Mouse (Mus musculus): ENCODE data around the gene B130006D01Rik.

The B130006D01Rik gene

GRCm38 (mm10) chr11:95723287-95723686 is at the start of gene B130006D01Rik:
Gene B130006D01Rik, plus strand, starts transcription at chr11:95723587.
- no peak for DNase-seq

DNA sequence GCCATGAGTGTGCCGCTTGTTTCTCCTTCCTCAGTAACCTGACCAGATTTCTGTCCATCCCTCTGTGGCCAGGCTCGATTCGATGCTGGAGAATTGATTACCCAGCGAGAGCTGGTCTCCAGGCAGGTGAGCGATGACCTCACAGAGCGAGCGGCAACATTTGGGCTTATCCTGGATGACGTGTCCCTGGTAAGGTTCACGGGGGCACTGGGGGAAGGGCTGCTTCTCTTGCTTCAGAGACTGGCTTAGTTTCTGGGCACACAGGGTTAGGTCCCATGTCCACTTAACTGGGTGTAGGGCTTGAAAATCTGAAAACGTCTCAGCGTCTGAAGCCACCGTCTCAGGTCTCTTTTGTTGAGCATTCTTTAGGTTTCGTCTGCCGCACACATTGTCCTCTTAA is 47.9 kb upstream of the B130006D01Rik start:
- DNase-seq: no peak

GRCm38 (mm10) chr11:95676307-95676706 is 47.1 kb upstream of the B130006D01Rik start:
- peak; percentile 44 for DNase-seq

GRCm38 (mm10) chr11:95677925-95678701 is 45.3 kb upstream of the B130006D01Rik start:
- DNase-seq: no peak

GRCm38 (mm10) chr11:95681995-95682601 is 41.3 kb upstream of the B130006D01Rik start:
- no peak for DNase-seq

- no peak for DNase-seq
Observed at GRCm38 (mm10) chr11:95682946-95683345, 40.4 kb upstream of the B130006D01Rik start.

- peak; percentile 83 for DNase-seq
Observed at GRCm38 (mm10) chr11:95686031-95686430, 37.4 kb upstream of the B130006D01Rik start.

DNA sequence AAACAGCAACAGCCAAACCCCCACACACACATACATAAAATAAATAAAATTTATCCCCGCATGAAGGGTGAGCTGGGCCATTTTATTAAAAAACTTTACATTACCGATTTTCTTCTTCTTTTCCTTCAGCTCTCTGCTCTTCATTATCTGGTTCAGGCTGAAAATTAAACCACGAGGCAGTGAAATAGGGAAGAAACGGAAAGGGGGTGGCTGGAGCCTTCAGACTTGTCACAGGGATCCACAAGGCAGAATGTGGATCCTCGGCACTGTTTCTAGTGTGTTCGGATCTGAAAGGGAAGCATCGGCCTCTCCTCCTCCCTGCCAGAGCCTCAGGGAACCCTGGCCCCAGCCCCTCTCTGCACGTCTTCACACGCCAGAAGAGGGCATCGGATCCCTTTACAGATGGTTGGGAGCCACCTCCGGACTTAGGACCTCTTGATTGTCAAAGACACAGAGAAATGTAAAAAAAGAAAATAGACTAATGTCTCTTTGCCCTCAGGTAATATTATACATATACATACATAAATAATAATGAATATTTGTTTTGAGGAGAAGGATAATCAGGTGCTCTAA is 36.2 kb upstream of the B130006D01Rik start:
- no peak for DNase-seq

- peak; percentile 60 for DNase-seq
Observed at GRCm38 (mm10) chr11:95688515-95688914, 34.9 kb upstream of the B130006D01Rik start.

- DNase-seq: no peak
Observed at GRCm38 (mm10) chr11:95688981-95689380, 34.4 kb upstream of the B130006D01Rik start.

- DNase-seq: no peak
Observed at GRCm38 (mm10) chr11:95689544-95689943, 33.8 kb upstream of the B130006D01Rik start.

DNA sequence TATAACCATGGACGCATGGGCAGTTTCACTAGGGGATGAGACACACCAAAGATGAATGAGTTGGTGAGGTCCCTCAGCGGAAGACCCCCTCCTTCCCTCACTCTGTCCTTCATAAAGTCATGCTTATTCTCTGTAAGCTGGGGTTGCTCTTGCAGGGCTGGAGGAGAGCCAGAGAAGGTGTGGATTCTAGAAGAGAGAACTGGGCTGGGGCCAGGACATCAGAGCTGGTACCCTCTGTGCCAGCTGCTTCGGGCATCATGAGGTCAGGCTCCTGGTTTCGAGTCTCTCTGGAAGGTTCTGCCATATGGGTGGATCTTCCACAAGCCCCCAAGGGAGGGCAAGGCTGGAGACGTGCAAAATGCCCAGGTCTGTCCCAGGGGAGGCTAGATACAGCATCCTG is 24.8 kb upstream of the B130006D01Rik start:
- DNase-seq: no peak

- DNase-seq: no peak
Observed at GRCm38 (mm10) chr11:95700778-95701739, 22.3 kb upstream of the B130006D01Rik start.

GRCm38 (mm10) chr11:95704032-95704969 is 19.1 kb upstream of the B130006D01Rik start:
- DNase-seq: no peak

- DNase-seq: no peak
Observed at GRCm38 (mm10) chr11:95704970-95705330, 18.4 kb upstream of the B130006D01Rik start.

GRCm38 (mm10) chr11:95709534-95710040 is 13.8 kb upstream of the B130006D01Rik start:
- DNase-seq: no peak

DNA sequence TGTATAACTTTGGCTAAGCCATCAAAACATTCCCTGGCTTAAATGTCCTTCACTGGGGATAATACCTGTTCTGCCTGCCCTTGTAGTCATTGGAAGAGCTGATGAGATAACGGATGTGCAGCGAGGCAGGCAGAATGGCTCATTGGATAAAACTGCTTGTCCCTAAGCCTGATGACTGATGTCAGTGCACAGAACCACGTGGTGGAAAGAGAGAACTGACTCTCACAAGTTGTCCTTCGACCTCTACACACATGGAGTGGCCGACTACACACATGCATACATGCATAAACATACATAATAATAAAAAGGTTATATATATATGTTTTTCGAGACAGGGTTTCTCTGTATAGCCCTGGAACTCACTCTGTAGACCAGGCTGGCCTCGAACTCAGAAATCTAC is 12.9 kb upstream of the B130006D01Rik start:
- no peak for DNase-seq

GRCm38 (mm10) chr11:95712085-95712562 is 11.3 kb upstream of the B130006D01Rik start:
- DNase-seq: peak; percentile 39

DNA sequence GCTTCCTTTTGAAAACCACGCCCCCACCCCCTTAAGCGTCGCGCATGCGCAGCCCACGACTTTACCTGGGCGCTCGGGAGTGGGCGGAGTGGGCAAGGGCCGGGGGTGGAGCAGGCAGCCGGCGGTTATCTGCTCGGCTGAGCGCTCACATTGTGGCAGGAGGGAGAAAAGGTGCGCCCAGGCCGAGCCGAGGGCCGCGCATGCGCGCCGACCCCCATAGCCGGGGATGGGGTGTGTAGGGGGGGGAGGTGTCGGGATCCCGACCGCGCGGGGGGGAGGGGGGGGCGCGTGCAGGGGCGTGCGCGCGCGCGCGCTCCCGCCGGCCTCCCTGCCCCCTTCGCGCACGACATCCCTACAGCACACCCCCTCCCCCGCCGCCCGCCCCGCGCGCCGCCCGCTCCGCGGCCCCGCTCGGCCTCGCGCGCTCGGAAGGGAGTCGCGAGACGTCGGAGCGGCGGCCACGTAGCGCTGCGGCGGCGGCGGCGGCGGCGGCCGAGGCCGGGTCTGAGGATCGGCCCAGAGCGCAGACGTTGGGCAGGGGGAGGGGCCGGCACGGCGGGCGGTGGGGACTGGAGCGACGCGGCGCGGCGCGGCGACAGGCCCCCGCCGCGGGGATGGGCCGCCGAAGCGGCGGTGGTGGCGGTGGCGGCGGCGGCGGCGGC is 10.7 kb upstream of the B130006D01Rik start, which contains the start of gene Zfp652:
Gene Zfp652, plus strand, starts transcription at position 111 of the 662 bp plus-strand sequence.
- DNase-seq: peak; percentile 87

GRCm38 (mm10) chr11:95713225-95713810 is 10.1 kb upstream of the B130006D01Rik start:
- peak; percentile 54 for DNase-seq
